Mouse (Mus musculus) right cerebral cortex, postnatal 14 days (tissue): ENCODE data around the gene St6galnac4.

ENCODE experiments used
- DNase-seq: peaks from one replicate; pipeline ENCODE4 v3.0.0; 2022

St6galnac4 gene

DNA sequence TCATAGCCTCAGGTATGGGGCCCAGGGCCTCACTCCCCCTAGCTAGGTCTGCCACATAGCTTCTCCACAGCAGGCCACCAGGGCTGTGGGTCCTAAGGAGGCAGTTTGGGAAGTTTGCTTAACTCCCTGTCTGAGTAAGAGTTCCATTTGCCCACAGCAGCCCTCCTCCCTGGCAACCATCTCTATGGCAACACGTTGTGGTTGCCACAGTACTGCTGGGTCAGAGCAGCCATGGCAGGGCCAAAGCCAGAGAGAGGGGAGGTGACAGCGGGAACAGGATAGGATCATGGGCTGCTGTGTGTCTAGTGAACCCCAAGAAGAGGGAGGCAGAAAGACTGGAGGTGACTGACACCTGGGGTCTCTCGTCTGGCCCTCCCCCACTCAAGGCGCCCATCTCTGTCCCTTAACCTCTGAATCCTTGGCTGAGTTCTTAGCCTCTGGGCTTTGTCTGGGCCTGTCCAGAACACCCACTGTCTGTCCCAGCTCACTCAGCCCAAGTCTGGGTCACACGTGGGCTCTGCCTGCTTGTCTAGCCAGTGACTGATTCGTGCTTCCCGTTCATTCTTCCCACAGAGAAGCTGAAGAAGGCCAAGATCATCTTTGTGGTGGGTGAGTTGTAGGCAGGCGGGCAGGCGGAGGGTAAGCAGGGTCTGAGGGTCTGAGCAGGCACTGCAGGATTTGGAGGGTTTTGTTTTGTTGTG is 42.5 kb downstream of the St6galnac4 start:
- DNase-seq: peak; percentile 56

DNA sequence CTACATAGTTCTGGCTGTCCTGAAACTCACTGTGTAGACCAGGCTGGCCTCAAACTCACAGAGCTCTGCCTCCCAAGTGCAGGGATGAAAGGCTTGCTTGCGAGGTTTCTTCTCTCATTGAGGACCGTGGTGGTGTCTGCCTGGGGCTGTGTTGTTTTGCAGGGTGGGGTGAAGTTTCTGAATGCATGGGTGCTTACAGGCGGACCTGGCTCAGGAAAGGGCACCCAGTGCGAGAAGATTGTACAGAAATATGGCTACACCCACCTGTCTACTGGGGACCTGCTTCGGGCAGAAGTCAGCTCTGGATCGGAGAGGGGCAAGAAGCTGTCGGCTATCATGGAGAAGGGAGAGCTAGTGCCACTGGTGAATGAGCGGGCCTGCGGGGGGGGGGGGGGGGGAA is 43.1 kb downstream of the St6galnac4 start:
- no peak for DNase-seq

DNA sequence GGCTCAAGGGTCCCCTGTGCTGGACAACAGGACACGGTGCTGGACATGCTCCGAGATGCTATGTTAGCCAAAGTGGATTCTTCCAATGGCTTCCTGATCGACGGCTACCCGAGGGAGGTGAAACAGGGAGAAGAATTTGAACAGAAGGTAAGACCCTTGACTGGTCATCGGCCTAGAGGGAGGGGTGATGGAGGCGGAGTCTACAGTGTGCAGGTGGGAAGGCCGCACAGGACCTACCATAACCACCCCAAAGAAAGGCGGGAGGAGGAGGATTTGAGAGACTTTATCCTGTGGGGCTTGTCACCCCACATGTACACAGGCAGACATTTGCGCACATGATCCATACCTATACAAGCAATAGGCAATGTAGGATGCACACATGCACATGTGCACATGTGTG is 44.2 kb downstream of the St6galnac4 start:
- DNase-seq: no peak

- peak; percentile 70 for DNase-seq
Observed at GRCm38 (mm10) chr2:32631737-32632394, 45.0 kb downstream of the St6galnac4 start.

DNA sequence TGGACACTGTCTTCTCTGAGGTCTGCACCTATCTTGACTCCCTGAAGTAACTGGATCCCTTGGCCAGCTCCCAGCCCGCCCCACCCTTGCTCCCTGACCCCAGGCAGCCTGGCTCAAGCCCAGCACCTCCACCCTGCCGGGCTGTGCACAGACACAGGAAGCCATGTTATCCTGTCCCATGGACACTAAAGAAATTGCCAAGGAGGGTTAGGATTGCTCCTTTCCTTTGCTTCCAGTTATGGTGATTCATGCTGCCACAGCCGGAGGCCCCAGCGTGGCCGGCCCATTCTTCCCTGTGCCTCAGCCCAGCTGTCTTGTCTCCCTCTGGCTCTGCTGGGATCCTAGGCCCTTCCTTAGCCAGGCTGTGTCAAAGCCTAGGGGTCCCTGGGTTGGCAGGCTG is 46.8 kb downstream of the St6galnac4 start:
- no peak for DNase-seq

DNA sequence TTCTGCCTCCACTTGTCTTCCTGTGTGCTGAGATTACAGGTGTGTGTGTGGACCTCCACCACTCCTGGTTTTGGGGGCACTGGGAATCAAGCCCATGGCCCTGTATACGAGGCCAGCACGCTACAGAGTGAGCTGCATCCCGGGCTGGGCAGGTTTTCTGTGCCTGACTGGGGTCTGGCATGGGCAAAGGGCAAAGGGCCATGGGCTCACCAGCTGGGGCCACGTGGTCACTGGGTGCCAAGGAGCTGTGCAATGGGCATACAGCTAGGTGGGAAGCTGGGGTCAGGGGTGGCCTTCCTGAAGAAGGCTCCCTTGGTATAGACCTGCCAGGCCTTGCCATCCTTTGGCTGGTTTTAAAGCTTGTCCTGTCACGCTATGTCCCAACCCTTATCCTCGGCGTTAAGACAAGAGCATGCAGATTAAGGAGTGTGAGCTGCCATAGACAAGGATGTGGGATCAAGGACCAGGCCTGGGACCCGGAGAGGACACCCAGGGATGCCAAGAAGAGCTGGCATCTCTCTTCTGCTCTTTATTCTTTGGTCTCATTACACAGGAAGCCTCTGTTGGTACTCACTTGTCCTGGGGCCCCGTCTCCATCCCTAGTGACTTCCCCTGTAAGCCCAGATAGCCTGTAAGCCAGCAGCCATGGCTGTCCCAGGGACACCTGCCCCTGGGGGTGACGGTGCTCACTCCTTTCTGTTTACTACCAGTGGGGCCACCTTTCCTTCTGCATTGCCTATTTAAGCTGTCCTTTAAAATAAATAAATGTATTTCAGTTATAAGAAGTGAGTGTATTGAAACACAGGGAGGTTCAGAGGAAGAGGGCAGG is 47.6 kb downstream of the St6galnac4 start:
- no peak for DNase-seq

GRCm38 (mm10) chr2:32636617-32637016 is 49.7 kb downstream of the St6galnac4 start:
- DNase-seq: no peak

- no peak for DNase-seq
Observed at GRCm38 (mm10) chr2:32637778-32638281, 50.9 kb downstream of the St6galnac4 start.

DNA sequence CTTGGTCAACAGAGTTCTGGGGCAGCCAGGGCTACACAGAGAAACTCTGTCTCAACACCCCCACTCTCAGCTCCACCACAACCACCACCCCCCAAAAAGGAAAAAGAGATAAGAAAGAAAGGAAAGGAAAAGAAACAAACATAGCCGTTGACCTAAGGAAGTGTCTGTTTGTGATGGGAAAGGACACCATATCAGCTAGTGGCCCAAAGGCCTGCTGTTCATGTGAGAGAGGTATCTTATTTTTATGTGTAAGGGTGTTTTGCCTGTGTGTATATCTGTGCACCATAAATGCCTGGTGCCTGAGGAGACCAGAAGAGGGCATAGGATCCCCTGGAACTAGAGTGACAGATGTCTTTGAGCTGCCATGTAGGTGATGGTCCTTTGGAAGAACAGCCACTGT is 52.7 kb downstream of the St6galnac4 start:
- DNase-seq: no peak

GRCm38 (mm10) chr2:32640550-32641051 is 53.7 kb downstream of the St6galnac4 start:
- DNase-seq: no peak

GRCm38 (mm10) chr2:32641810-32642209 is 54.9 kb downstream of the St6galnac4 start:
- DNase-seq: no peak

DNA sequence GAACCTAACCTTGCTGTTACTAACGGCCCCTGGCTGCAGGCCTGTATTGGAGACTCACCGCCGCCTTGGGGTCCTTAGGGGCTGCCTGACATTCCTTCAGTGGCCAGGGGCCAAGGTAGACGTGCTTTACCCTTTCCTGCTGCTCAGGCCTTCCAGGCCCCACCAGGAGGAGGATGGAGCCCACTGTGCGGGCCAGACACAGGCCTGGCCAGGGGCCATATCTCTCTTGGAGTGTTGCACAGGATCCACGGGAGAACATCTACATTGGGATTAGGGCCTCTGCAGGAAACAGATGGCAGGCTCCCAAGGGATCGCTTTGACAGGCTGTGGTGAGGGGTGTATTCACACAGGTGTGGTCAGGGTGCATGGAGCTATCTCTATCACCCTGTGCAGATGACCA is 55.9 kb downstream of the St6galnac4 start:
- no peak for DNase-seq

GRCm38 (mm10) chr2:32644083-32644482 is 57.2 kb downstream of the St6galnac4 start:
- no peak for DNase-seq

DNA sequence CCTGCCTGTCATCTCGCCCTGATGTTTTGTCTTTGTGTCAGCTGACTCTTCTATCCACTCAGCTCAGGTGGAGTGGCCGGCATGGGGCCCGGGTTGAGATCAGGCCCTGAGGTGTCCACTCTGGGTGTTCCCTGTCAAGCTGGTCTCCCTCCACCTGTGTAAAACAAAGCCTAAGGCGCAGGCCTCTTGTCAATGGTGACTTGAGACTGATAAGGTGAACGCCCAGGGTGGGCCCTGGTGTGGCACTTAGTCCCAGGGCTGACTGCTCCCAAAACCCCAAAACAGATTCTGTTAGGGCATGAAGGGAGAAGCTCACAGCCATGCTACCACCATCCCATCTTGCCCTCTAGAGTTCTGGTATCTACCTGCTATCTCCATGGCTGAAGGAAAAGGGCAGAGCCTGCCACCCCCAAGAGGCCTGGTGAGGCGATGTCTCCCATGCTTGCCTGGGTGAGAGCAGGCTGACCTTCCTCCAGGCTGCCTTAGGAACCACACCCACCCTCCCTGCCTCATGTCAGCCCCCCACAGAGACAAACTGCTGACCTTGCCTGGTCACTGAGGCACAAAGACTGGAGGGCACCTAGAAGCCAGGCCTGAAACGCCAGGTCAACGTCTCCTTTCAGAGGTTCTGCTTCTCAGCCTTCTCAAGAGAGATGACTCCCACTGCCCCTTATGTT is 58.0 kb downstream of the St6galnac4 start:
- DNase-seq: no peak

DNA sequence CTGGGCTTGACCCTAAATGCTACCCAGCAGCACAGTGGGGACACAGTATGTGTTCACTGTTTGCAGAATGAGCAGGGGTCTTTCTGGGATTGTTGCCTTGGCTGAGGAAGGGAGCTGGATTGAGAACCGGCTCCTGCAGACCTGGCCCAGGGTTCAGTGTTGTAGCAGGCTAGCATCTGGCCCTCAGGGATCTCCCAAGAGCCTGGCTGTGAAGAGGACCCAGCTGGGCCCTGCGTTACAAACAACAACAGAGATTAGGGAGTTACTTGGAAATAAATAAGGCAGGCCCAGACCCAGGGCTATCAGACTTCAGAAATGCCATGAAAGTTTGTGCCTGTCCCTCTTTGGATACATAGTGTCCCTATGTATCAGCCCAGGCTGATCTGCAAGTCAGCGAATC is 58.8 kb downstream of the St6galnac4 start:
- no peak for DNase-seq

- DNase-seq: no peak
Observed at GRCm38 (mm10) chr2:32646379-32647056, 59.6 kb downstream of the St6galnac4 start, which contains the start of gene Eng. Gene Eng (plus strand): TSS chr2:32646595.

- no peak for DNase-seq
Observed at GRCm38 (mm10) chr2:32647366-32647765, 60.5 kb downstream of the St6galnac4 start.
